Mouse (Mus musculus) layer of hippocampus, adult 9-10 months (tissue): ENCODE data around the gene Gm49510.
"Not testable (repeated sequence)": the region's sequence is repeated elsewhere in the genome, so short reads cannot be mapped to it uniquely, and the experiment has no call there.

Experiments
- DNase-seq: peaks from one replicate; pipeline ENCODE4 v3.0.0; 2022; ENCODE audit warnings: low spot score

Gene Gm49510

GRCm38 (mm10) chr15:78878792-78879516 is 20.5 kb upstream of the Gm49510 start:
- not testable (repeated sequence) for DNase-seq

- DNase-seq = no peak
Measured at GRCm38 (mm10) chr15:78880432-78880831, 19.0 kb upstream of the Gm49510 start.

- no peak for DNase-seq
Measured at GRCm38 (mm10) chr15:78881828-78882227, 17.6 kb upstream of the Gm49510 start.

- DNase-seq = no peak
Measured at GRCm38 (mm10) chr15:78889401-78889853, 10.0 kb upstream of the Gm49510 start.

- no peak for DNase-seq
Measured at GRCm38 (mm10) chr15:78892440-78892839, 7.0 kb upstream of the Gm49510 start.

- no peak for DNase-seq
Measured at GRCm38 (mm10) chr15:78894726-78895125, 4.7 kb upstream of the Gm49510 start.

GRCm38 (mm10) chr15:78895741-78896140 is 3.7 kb upstream of the Gm49510 start:
- DNase-seq = no peak

- DNase-seq = no peak
Measured at GRCm38 (mm10) chr15:78896149-78896548, 3.3 kb upstream of the Gm49510 start.

- no peak for DNase-seq
Measured at GRCm38 (mm10) chr15:78897488-78897887, 2.0 kb upstream of the Gm49510 start.

- DNase-seq = no peak
Measured at GRCm38 (mm10) chr15:78898507-78899001, 913 bp upstream of the Gm49510 start.

GRCm38 (mm10) chr15:78899740-78900584 is 495 bp downstream of the Gm49510 start, which contains the start of gene Sh3bp1:
Gene Sh3bp1 (plus strand): TSS chr15:78899768.
- DNase-seq = no peak

- no peak for DNase-seq
Measured at GRCm38 (mm10) chr15:78900585-78901421, 1.3 kb downstream of the Gm49510 start.

GRCm38 (mm10) chr15:78901422-78901789 is 1.9 kb downstream of the Gm49510 start:
- no peak for DNase-seq

GRCm38 (mm10) chr15:78903243-78903642 is 3.8 kb downstream of the Gm49510 start:
- DNase-seq = peak; percentile 66

GRCm38 (mm10) chr15:78908399-78908798 is 8.9 kb downstream of the Gm49510 start:
- DNase-seq = no peak

- DNase-seq = no peak
Measured at GRCm38 (mm10) chr15:78908982-78909381, 9.5 kb downstream of the Gm49510 start.

GRCm38 (mm10) chr15:78912040-78912439 is 12.6 kb downstream of the Gm49510 start:
- DNase-seq = no peak

GRCm38 (mm10) chr15:78913632-78914090 is 14.2 kb downstream of the Gm49510 start, which contains the start of gene Pdxp:
Gene Pdxp (plus strand): TSS chr15:78913919.
- peak; percentile 90 for DNase-seq

- DNase-seq = no peak
Measured at GRCm38 (mm10) chr15:78914091-78914822, 14.8 kb downstream of the Gm49510 start.

GRCm38 (mm10) chr15:78914823-78915659 is 15.6 kb downstream of the Gm49510 start:
- no peak for DNase-seq
